Mouse (Mus musculus): ENCODE measurements around the gene Dync1li1. TPM values are rescaled to one million over a fixed set of nuclear protein-coding genes. Genes with fewer than 3 reads are reported as not detected.
A peak's percentile ranks its signal among the peaks of the same experiment; 100 is the strongest.

The Dync1li1 gene
- polyA plus RNA-seq, 1 experiment from 2014 or later, result 122 TPM

GRCm38 (mm10) chr9:114660983-114661382, 27.6 kb upstream of the Dync1li1 start:
- WGBS, result 78% methylated on average over 6 of the region's 6 CpGs
- Histone ChIP-seq H3K36me3 (no peaks in the 10 kb centered on the region), H3K9me3 (no peaks in the 10 kb centered on the region), H3K4me3 (no peak overlapping the region), H3K27me3 (ENCODE audit: insufficient read depth, poor library complexity, severe bottlenecking) (no peaks in the 10 kb centered on the region), H3K27ac (no peak overlapping the region), H3K4me1 (replicated peaks) (peaks cover 12% of the 10 kb centered on the region; the same call in 1 of the 2 replicates)
- DNase-seq (ENCODE audit: low spot score), result no peak

- no peaks in the 10 kb centered on the region for H3K36me3 ChIP-seq
- no peaks in the 10 kb centered on the region for H3K9me3 ChIP-seq
- H3K27me3 ChIP-seq (ENCODE audit: insufficient read depth, poor library complexity, severe bottlenecking), result no peaks in the 10 kb centered on the region
- no peak overlapping the region for H3K4me3 ChIP-seq
- no peak overlapping the region for H3K27ac ChIP-seq
- no peak for DNase-seq (ENCODE audit: low spot score)
- 70% methylated on average over 7 of the region's 7 CpGs for WGBS
- H3K4me1 ChIP-seq (replicated peaks), result peaks cover 12% of the 10 kb centered on the region; the same call in 1 of the 2 replicates
Measured at GRCm38 (mm10) chr9:114661991-114662390, 26.6 kb upstream of the Dync1li1 start.

- no peaks in the 10 kb centered on the region; the same call in 1 of the 2 replicates for H3K27me3 ChIP-seq (ENCODE audit: insufficient read depth, poor library complexity, severe bottlenecking)
- DNase-seq (ENCODE audit: low spot score), result no peak
- H3K27ac ChIP-seq, result no peak overlapping the region
- no peaks in the 10 kb centered on the region for H3K9me3 ChIP-seq
- H3K36me3 ChIP-seq, result no peaks in the 10 kb centered on the region
- peaks cover 12% of the 10 kb centered on the region; the same call in 1 of the 2 replicates for H3K4me1 ChIP-seq (replicated peaks)
- no peak overlapping the region for H3K4me3 ChIP-seq
- WGBS, result 86% methylated on average over 11 of the region's 11 CpGs
Measured at GRCm38 (mm10) chr9:114663782-114664181, 24.8 kb upstream of the Dync1li1 start.

GRCm38 (mm10) chr9:114666858-114667257, 21.7 kb upstream of the Dync1li1 start:
- H3K4me1 ChIP-seq (replicated peaks), result no peaks in the 10 kb centered on the region
- no peaks in the 10 kb centered on the region for H3K9me3 ChIP-seq
- H3K27ac ChIP-seq, result no peak overlapping the region
- no peak for DNase-seq (ENCODE audit: low spot score)
- H3K4me3 ChIP-seq, result no peak overlapping the region
- no peaks in the 10 kb centered on the region for H3K36me3 ChIP-seq
- H3K27me3 ChIP-seq (ENCODE audit: insufficient read depth, poor library complexity, severe bottlenecking), result no peaks in the 10 kb centered on the region; the same call in 1 of the 2 replicates
- WGBS, result 86% methylated on average over 10 of the region's 10 CpGs

GRCm38 (mm10) chr9:114668047-114668446, 20.5 kb upstream of the Dync1li1 start:
- H3K36me3 ChIP-seq, result no peaks in the 10 kb centered on the region
- DNase-seq (ENCODE audit: low spot score), result no peak
- H3K27ac ChIP-seq, result no peak overlapping the region
- no peaks in the 10 kb centered on the region for H3K9me3 ChIP-seq
- no peak overlapping the region for H3K4me3 ChIP-seq
- WGBS, result 82% methylated on average over 4 of the region's 4 CpGs
- peaks cover 6% of the 10 kb centered on the region for H3K4me1 ChIP-seq (replicated peaks)
- H3K27me3 ChIP-seq (ENCODE audit: insufficient read depth, poor library complexity, severe bottlenecking), result no peaks in the 10 kb centered on the region; the same call in 1 of the 2 replicates

- H3K4me3 ChIP-seq, result no peak overlapping the region
- no peak for DNase-seq (ENCODE audit: low spot score)
- 80% methylated on average over 5 of the region's 5 CpGs for WGBS
- no peaks in the 10 kb centered on the region; the same call in 1 of the 2 replicates for H3K27me3 ChIP-seq (ENCODE audit: insufficient read depth, poor library complexity, severe bottlenecking)
- H3K4me1 ChIP-seq (replicated peaks), result peaks cover 14% of the 10 kb centered on the region
- no peak overlapping the region for H3K27ac ChIP-seq
- H3K36me3 ChIP-seq, result no peaks in the 10 kb centered on the region
- no peaks in the 10 kb centered on the region for H3K9me3 ChIP-seq
Measured at GRCm38 (mm10) chr9:114669011-114669410, 19.6 kb upstream of the Dync1li1 start.

GRCm38 (mm10) chr9:114671946-114672345, 16.6 kb upstream of the Dync1li1 start:
- Histone ChIP-seq H3K9me3 (no peaks in the 10 kb centered on the region), H3K4me3 (no peak overlapping the region), H3K27ac (no peak overlapping the region), H3K4me1 (replicated peaks) (peaks cover 14% of the 10 kb centered on the region), H3K36me3 (no peaks in the 10 kb centered on the region), H3K27me3 (ENCODE audit: insufficient read depth, poor library complexity, severe bottlenecking) (no peaks in the 10 kb centered on the region; the same call in 1 of the 2 replicates)
- no peak for DNase-seq (ENCODE audit: low spot score)
- 72% methylated on average over 1 of the region's 1 CpGs for WGBS

GRCm38 (mm10) chr9:114672703-114673561, 15.7 kb upstream of the Dync1li1 start:
- Histone ChIP-seq H3K4me3 (peak overlapping the region; percentile 49), H3K9me3 (no peaks in the 10 kb centered on the region), H3K27me3 (ENCODE audit: insufficient read depth, poor library complexity, severe bottlenecking) (no peaks in the 10 kb centered on the region), H3K27ac (peak overlapping the region; percentile 80), H3K36me3 (no peaks in the 10 kb centered on the region), H3K4me1 (replicated peaks) (peaks cover 14% of the 10 kb centered on the region)
- WGBS, result 7% methylated on average over 24 of the region's 24 CpGs
- peak; percentile 26 for DNase-seq (ENCODE audit: low spot score)

GRCm38 (mm10) chr9:114673626-114674025, 15.0 kb upstream of the Dync1li1 start:
- no peak overlapping the region for H3K27ac ChIP-seq
- no peak overlapping the region for H3K4me3 ChIP-seq
- no peaks in the 10 kb centered on the region for H3K9me3 ChIP-seq
- peaks cover 14% of the 10 kb centered on the region for H3K4me1 ChIP-seq (replicated peaks)
- no peaks in the 10 kb centered on the region for H3K36me3 ChIP-seq
- no peak for DNase-seq (ENCODE audit: low spot score)
- no peaks in the 10 kb centered on the region for H3K27me3 ChIP-seq (ENCODE audit: insufficient read depth, poor library complexity, severe bottlenecking)
- WGBS, result 53% methylated on average over 2 of the region's 2 CpGs

- H3K4me1 ChIP-seq (replicated peaks), result peaks cover 2% of the 10 kb centered on the region
- WGBS, result 83% methylated on average over 5 of the region's 5 CpGs
Measured at GRCm38 (mm10) chr9:114678576-114678975, 10.0 kb upstream of the Dync1li1 start.

GRCm38 (mm10) chr9:114679944-114680343, 8.6 kb upstream of the Dync1li1 start:
- no peaks in the 10 kb centered on the region for H3K36me3 ChIP-seq
- no peaks in the 10 kb centered on the region for H3K4me1 ChIP-seq (replicated peaks)
- peaks cover 2% of the 10 kb centered on the region; the same call in 1 of the 2 replicates for H3K9me3 ChIP-seq
- no peak overlapping the region for H3K4me3 ChIP-seq
- DNase-seq (ENCODE audit: low spot score), result no peak
- H3K27ac ChIP-seq, result no peak overlapping the region
- no peaks in the 10 kb centered on the region for H3K27me3 ChIP-seq (ENCODE audit: insufficient read depth, poor library complexity, severe bottlenecking)
- 84% methylated on average over 5 of the region's 5 CpGs for WGBS

More at GRCm38 (mm10) chr9:114678576-114678975, 10.0 kb upstream of the Dync1li1 start:
- no peak overlapping the region for H3K27ac ChIP-seq
- no peaks in the 10 kb centered on the region for H3K36me3 ChIP-seq
- H3K27me3 ChIP-seq (ENCODE audit: insufficient read depth, poor library complexity, severe bottlenecking), result no peaks in the 10 kb centered on the region
- DNase-seq (ENCODE audit: low spot score), result no peak
- no peaks in the 10 kb centered on the region for H3K9me3 ChIP-seq
- no peak overlapping the region for H3K4me3 ChIP-seq

- no peaks in the 10 kb centered on the region for H3K36me3 ChIP-seq
- 89% methylated on average over 6 of the region's 6 CpGs for WGBS
- H3K4me1 ChIP-seq (replicated peaks), result no peaks in the 10 kb centered on the region
- peaks cover 2% of the 10 kb centered on the region; the same call in 1 of the 2 replicates for H3K9me3 ChIP-seq
- no peak overlapping the region for H3K27ac ChIP-seq
- H3K27me3 ChIP-seq (ENCODE audit: insufficient read depth, poor library complexity, severe bottlenecking), result no peaks in the 10 kb centered on the region
- no peak overlapping the region for H3K4me3 ChIP-seq
- DNase-seq (ENCODE audit: low spot score), result no peak
Measured at GRCm38 (mm10) chr9:114680531-114680930, 8.1 kb upstream of the Dync1li1 start.

GRCm38 (mm10) chr9:114682193-114682592, 6.4 kb upstream of the Dync1li1 start:
- H3K9me3 ChIP-seq, result peaks cover 2% of the 10 kb centered on the region; the same call in 1 of the 2 replicates
- WGBS, result 80% methylated on average over 4 of the region's 4 CpGs
- no peaks in the 10 kb centered on the region for H3K4me1 ChIP-seq (replicated peaks)
- DNase-seq (ENCODE audit: low spot score), result no peak
- H3K27me3 ChIP-seq (ENCODE audit: insufficient read depth, poor library complexity, severe bottlenecking), result no peaks in the 10 kb centered on the region
- no peak overlapping the region for H3K27ac ChIP-seq
- H3K36me3 ChIP-seq, result no peaks in the 10 kb centered on the region
- no peak overlapping the region for H3K4me3 ChIP-seq

Measured in hindbrain, embryonic 10.5 days (tissue).